Mouse (Mus musculus): ENCODE data around the gene Pus3. TPM values are rescaled to one million over a fixed set of nuclear protein-coding genes. Genes with fewer than 3 reads are reported as not detected.

Gene Pus3
- total RNA-seq (2021) = 10 to 100 TPM; 11.9 to 12.6 TPM
- long read RNA-seq, experiment 1, partial matches to known transcripts = 2 of 4 reads
- long read RNA-seq, experiment 1, other reads (novel, unspliced or antisense) = 0 of 4 reads
- long read RNA-seq, experiment 2, partial matches to known transcripts = 3 of 9 reads
- long read RNA-seq, experiment 2, other reads (novel, unspliced or antisense) = 2 of 9 reads

DNA sequence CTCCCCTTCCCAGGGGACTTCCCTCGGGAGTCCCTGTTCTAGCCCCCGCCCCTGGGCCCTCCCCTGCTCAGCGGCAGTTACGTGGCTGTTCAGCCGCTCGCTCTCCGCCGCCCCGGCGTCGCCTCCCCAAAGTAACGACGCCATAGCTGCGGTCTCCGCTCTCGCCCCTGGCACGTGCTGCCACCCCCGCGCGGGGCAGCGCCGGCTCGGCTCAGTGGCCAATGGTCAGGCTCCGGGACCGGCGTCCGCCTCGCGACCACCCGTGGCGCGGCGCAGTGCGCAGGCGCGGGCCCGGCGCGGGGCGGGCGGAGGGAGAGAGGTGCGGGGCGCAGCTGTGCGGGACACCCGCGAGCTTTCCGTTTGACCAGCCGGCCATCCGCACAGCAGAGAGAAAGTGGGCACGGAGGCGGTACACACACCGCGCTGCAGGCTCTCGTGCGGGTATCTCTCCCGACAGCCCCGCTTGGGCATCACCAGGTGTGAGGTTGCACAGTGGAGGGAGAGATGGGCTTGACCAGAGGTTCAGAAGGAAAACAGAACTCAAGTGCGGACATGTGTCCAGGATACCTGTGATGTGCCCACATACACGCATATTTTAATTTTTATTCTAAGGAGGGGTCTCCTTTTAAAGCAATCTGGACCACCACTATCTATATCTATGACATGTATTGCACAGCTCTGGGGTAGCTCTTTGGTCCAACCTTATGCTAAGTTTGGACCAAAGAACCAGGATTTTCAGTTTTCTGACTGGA is at the start of gene Pus3, which contains the start of gene Ddx25:
Pus3 (plus strand) TSS at position 339 of the 752 bp plus-strand sequence.
Ddx25 (minus strand) TSS at position 272 of the 752 bp plus-strand sequence.
- DNase-seq (ENCODE audit: extremely low spot score in 1 of 2, low spot score in 2 of 2) = peak; percentile 79 to 80
- no peak for TF ChIP-seq CTCF (IDR thresholded peaks at IDR 0.05)
- Histone ChIP-seq H3K4me3 (peak within 1 kb of the TSS; percentile 68), H3K27ac (peak within 1 kb of the TSS; percentile 88)
- intact Hi-C loops (cut with DNase I) = no loop called here

DNA sequence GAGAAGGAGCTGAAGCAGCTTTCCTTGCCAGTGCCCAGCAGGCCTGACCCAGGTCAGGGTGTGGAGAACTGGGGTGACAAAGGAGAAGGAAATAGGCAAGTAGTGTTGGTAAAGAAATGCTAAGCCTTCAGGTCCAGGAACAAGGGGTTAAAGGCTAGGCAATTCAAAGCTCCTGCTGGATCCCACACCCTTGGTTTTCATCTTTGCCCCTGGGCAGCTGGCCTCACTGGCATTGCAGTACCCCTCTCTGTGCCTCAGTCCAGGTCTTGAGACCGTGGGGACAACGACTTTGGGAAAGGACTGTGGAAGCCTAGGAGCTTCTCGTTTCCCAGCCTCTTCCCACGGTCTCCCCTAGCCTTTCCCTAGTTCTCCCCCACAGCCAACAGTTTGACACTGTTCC is 44.5 kb upstream of the Pus3 start:
- intact Hi-C loops (cut with DNase I) = no loop called here
- no peak overlapping the region for H3K4me3 ChIP-seq
- H3K27ac ChIP-seq = no peak overlapping the region
- no peak for TF ChIP-seq CTCF (IDR thresholded peaks at IDR 0.05)
- DNase-seq (ENCODE audit: extremely low spot score in 1 of 2, low spot score in 2 of 2) = no peak

DNA sequence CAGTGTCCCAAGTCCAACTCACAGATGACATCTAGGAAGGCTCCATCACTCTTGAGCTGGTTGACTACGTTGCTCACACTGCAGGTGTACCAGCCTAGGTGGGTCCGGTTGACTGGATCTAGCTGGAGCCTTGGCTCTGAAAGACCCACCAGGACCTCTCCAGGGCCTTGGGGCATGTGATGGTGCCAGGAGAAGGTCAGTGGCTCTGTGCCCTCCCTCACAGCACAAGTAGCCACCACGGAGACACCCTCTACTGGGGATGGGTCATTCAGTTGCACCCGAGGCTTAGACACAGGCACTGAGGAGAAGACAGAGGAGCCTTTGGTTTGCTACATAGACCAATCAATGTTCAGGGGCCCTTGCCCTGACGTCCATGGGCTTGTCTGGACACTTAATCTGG is 42.2 kb upstream of the Pus3 start:
- intact Hi-C loops (cut with DNase I) = no loop called here
- DNase-seq (ENCODE audit: extremely low spot score in 1 of 2, low spot score in 2 of 2) = no peak
- H3K4me3 ChIP-seq = no peak overlapping the region
- TF ChIP-seq CTCF (IDR thresholded peaks at IDR 0.05) = no peak
- no peak overlapping the region for H3K27ac ChIP-seq

DNA sequence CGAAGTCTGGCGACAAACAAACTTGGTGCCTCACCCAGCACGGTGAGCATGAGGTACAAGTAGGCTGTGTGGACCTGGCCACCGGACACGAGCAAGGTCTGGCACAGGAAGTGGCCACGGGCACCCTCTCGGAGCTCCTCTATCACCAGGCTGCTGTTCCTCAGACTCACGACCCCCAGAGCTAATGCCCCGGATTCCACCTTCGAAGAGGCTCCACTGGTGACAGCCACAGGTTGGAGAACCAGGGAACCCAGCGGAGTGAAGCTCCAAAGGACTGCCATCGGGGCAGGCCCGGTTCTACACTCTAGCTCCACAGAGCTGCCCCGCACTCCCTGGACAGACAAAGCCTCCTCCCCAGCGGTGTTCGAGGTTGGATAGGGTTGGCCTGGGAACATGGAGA is 41.7 kb upstream of the Pus3 start:
- DNase-seq (ENCODE audit: extremely low spot score in 1 of 2, low spot score in 2 of 2) = no peak
- no peak for TF ChIP-seq CTCF (IDR thresholded peaks at IDR 0.05)
- intact Hi-C loops (cut with DNase I) = no loop called here
- no peak overlapping the region for H3K27ac ChIP-seq
- no peak overlapping the region for H3K4me3 ChIP-seq

GRCm38 (mm10) chr9:35518169-35518568 is 40.2 kb upstream of the Pus3 start, which contains the start of gene Gm1113:
Gene Gm1113, minus strand, starts transcription at chr9:35518269.
- no peak for DNase-seq (ENCODE audit: extremely low spot score in 1 of 2, low spot score in 2 of 2)
- no peak for TF ChIP-seq CTCF (IDR thresholded peaks at IDR 0.05)
- Histone ChIP-seq H3K4me3 (no peak within 1 kb of the TSS), H3K27ac (no peak within 1 kb of the TSS)
- intact Hi-C loops (cut with DNase I) = no loop called here

DNA sequence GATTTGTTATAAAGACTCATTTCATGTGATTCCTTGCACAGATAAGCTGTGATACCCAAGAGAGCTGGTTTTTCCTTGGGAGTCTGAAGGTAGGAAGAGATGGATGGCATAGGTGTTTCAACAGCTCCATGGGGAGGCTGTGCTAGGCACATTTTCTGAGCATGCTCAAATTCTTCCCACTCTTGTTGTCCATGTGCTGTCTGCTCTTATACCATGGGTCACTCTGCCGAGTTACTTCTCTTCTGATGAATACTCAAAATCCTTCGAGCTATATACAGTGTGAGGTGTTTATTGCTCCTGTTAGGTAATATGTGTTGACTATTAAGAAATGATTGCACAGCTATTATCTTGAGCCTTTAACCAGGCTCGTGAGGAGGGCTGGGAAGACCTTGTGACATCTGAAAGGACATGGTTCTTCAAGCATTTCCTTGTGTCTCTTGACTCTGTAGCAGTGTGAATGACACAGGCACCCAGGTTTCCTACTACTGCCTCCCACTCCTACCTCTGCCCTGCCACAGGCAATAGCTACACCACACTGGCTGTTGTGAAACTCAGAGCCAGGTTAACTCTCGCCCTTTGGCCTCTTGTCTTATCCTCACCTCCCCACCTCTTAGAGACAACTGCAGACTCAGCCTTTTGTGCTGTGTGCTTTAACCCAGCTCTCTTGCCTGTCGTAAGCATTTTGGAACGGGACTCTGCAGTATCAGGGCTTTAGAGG is 37.6 kb upstream of the Pus3 start:
- intact Hi-C loops (cut with DNase I) = no loop called here
- no peak for TF ChIP-seq CTCF (IDR thresholded peaks at IDR 0.05)
- no peak for DNase-seq (ENCODE audit: extremely low spot score in 1 of 2, low spot score in 2 of 2)
- no peak overlapping the region for H3K27ac ChIP-seq
- H3K4me3 ChIP-seq = no peak overlapping the region

DNA sequence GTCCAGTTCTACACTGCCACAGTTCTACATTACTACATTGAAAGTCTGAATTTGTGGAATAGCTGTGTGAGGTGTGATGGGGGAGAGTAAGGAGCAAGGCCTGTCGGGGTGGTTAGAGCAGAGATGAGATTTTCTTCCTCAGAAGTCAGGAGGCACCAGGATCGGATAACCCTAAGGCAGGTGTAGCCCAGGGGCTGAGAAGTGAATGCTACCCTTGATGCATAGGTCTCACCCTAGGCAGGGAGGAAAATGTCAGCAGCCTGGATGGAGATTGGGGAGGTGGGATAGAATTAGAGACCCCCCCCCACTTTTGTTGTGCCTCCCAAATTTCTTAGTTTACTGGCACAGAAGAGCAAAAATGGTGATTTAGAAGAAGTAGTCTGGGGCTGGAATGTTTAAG is 36.2 kb upstream of the Pus3 start:
- intact Hi-C loops (cut with DNase I) = no loop called here
- no peak overlapping the region for H3K27ac ChIP-seq
- no peak for DNase-seq (ENCODE audit: extremely low spot score in 1 of 2, low spot score in 2 of 2)
- TF ChIP-seq CTCF (IDR thresholded peaks at IDR 0.05) = no peak
- no peak overlapping the region for H3K4me3 ChIP-seq

DNA sequence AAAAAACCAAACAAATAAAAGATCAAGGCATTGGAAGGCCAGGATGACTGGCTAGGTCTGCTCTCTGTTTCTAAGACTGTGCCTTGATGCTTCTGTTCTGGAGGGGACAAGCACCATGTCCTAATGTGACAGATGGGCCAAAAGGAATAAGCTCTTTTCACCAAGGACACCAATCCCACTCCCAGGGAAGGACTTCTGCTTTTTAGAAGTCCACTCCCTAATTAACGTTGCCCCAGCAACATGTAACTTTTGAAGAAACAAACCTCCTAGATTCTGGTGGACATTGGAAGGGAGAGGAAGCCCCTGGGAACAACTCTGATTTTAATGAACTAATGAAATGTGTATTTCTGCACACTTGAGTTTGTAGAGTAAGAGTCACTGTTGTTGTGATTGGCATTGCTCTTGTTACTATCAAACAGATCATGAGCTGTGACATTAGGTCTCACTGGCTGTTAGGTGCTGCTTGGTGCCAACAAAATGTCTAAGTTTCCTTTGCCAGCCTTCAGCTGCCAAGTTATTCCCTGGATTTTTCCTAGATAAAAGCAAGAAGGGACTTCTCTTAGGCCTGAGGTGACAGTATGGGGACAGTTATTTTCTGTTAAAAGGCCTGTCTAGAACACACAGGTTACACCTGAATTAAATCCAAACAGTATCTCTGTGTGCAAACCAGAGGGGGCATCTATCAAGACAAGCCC is 35.4 kb upstream of the Pus3 start:
- DNase-seq (ENCODE audit: extremely low spot score in 1 of 2, low spot score in 2 of 2) = no peak
- no peak overlapping the region for H3K27ac ChIP-seq
- intact Hi-C loops (cut with DNase I) = no loop called here
- H3K4me3 ChIP-seq = no peak overlapping the region
- TF ChIP-seq CTCF (IDR thresholded peaks at IDR 0.05) = no peak

GRCm38 (mm10) chr9:35523541-35523940 is 34.9 kb upstream of the Pus3 start:
- Histone ChIP-seq H3K4me3 (no peak overlapping the region), H3K27ac (no peak overlapping the region)
- TF ChIP-seq CTCF (IDR thresholded peaks at IDR 0.05) = no peak
- intact Hi-C loops (cut with DNase I) = no loop called here
- peak; percentile 47 to 52 for DNase-seq (ENCODE audit: extremely low spot score in 1 of 2, low spot score in 2 of 2)

GRCm38 (mm10) chr9:35523941-35524411 is 34.4 kb upstream of the Pus3 start:
- peak; percentile 76 for DNase-seq (ENCODE audit: extremely low spot score in 1 of 2, low spot score in 2 of 2)
- Histone ChIP-seq H3K4me3 (no peak overlapping the region; the same call in 1 of the 2 replicates), H3K27ac (peak overlapping the region; percentile 47; the same call in 1 of the 2 replicates)
- intact Hi-C loops (cut with DNase I) = loop anchor here (1.0 to 2.0 kb wide), 2 partner anchors 99 to 242 kb away; no protein-coding TSS in a partner anchor
- peak; percentile 96 for TF ChIP-seq CTCF (IDR thresholded peaks at IDR 0.05)

GRCm38 (mm10) chr9:35529141-35529540 is 29.3 kb upstream of the Pus3 start:
- Histone ChIP-seq H3K4me3 (no peak overlapping the region), H3K27ac (no peak overlapping the region)
- no peak for DNase-seq (ENCODE audit: extremely low spot score in 1 of 2, low spot score in 2 of 2)
- no peak for TF ChIP-seq CTCF (IDR thresholded peaks at IDR 0.05)
- intact Hi-C loops (cut with DNase I) = no loop called here
